Mouse (Mus musculus) neural tube, embryonic 14.5 days (tissue): ENCODE data around the gene Slc30a2. TPM values are rescaled to one million over a fixed set of nuclear protein-coding genes. Genes with fewer than 3 reads are reported as not detected.
"Not testable (repeated sequence)": the region's sequence is repeated elsewhere in the genome, so short reads cannot be mapped to it uniquely, and the experiment has no call there.

ENCODE experiments used
- ATAC-seq: fragments of 200-750 bp; cut with Nextera tagmentation; 2 replicates; pipeline ENCODE4 v1.8.0; 2017; ENCODE audit warnings: low read depth, mild to moderate bottlenecking, moderate TSS enrichment, moderate library complexity
- H3K27ac ChIP-seq: fragments of 300-500 bp; sonication (generic); 2 replicates; pipeline ENCODE4 v1.5.1; 2014; ENCODE audit warnings: low read depth, mild to moderate bottlenecking, control low read depth, low read length, moderate library complexity, mixed read lengths
- H3K27me3 ChIP-seq: fragments of 300-500 bp; sonication (generic); 2 replicates; pipeline ENCODE4 v1.6.1; 2014; ENCODE audit warnings: low read length; ENCODE audit not compliant: control insufficient read depth, insufficient read depth
- H3K36me3 ChIP-seq: fragments of 300-500 bp; sonication (generic); 2 replicates; pipeline ENCODE4 v1.6.1; 2014; ENCODE audit warnings: low read length, mixed read lengths; ENCODE audit not compliant: control insufficient read depth, insufficient read depth
- H3K4me1 ChIP-seq: fragments of 300-500 bp; sonication (generic); 2 replicates; pipeline ENCODE4 v1.6.1; 2014; ENCODE audit warnings: low read length; ENCODE audit not compliant: control insufficient read depth, insufficient read depth
- H3K4me2 ChIP-seq: fragments of 300-500 bp; sonication (generic); 2 replicates; pipeline ENCODE4 v1.6.1; 2014; ENCODE audit warnings: mild to moderate bottlenecking, low read depth, low read length, control low read depth
- H3K4me3 ChIP-seq: fragments of 300-500 bp; sonication (generic); 2 replicates; pipeline ENCODE4 v1.5.1; 2014; ENCODE audit warnings: low read depth, low read length, control low read depth, mixed read lengths
- H3K9ac ChIP-seq: fragments of 300-500 bp; sonication (generic); replicated peaks from 2 replicates; pipeline ENCODE4 v1.6.1; 2014; ENCODE audit warnings: low read depth, mild to moderate bottlenecking, control low read depth, low read length, mixed read lengths
- H3K9me3 ChIP-seq: fragments of 300-500 bp; sonication (generic); 2 replicates; pipeline ENCODE4 v1.6.1; 2016; ENCODE audit warnings: low read length; ENCODE audit not compliant: control insufficient read depth
- WGBS: fragments of 180-500 bp; shearing (Covaris S2); extraction: QIAGEN DNeasy Blood & Tissue Kit; methylation state at CpG from one replicate; pipeline ENCODE4 v1.1.7; 2014; 5-methylcytosine and 5-hydroxymethylcytosine counted together
- polyA plus RNA-seq: library from polyadenylated mRNA; unstranded; fragments of >200 nt; fragmentation: Nextera tagmentation; extraction: Ambion mirVana; gene quantifications from 2 replicates; pipeline ENCODE4 v1.2.1, GENCODE M21; 2014

The Slc30a2 gene
- polyA plus RNA-seq, result 0.10 and 0.16 TPM in 2 replicates

- Histone ChIP-seq H3K27me3 (peaks cover 17% of the 10 kb centered on the region), H3K9ac (no peak within 1 kb of the TSS), H3K4me1 (0 out of 2 replicates have a peak, but pooled peaks cover 3% of the 10 kb centered on the region), H3K27ac (no peak within 1 kb of the TSS), H3K4me2 (0 out of 2 replicates have a peak within 1 kb of the TSS, but pooled peaks have one; percentile 1), H3K4me3 (peak within 1 kb of the TSS; percentile 0; the same call in 1 of the 2 replicates), H3K36me3 (no peaks in the 10 kb centered on the region), H3K9me3 (no peaks in the 10 kb centered on the region)
- 2% methylated on average over 58 of the region's 61 CpGs for WGBS
- no peak for ATAC-seq
Observed at GRCm38 (mm10) chr4:134343071-134344031, at the start of gene Slc30a2. Slc30a2 (plus strand) TSS chr4:134343181.

- ATAC-seq, result no peak
- H3K9ac ChIP-seq, result no peak overlapping the region
- no peaks in the 10 kb centered on the region for H3K27me3 ChIP-seq
- H3K27ac ChIP-seq, result no peak overlapping the region
- no peak overlapping the region for H3K4me2 ChIP-seq
- H3K9me3 ChIP-seq, result no peaks in the 10 kb centered on the region
- 66% methylated on average over 9 of the region's 9 CpGs for WGBS
- H3K36me3 ChIP-seq, result no peaks in the 10 kb centered on the region
- no peak overlapping the region for H3K4me3 ChIP-seq
- H3K4me1 ChIP-seq, result peaks cover 3% of the 10 kb centered on the region; the same call in 1 of the 2 replicates
Observed at GRCm38 (mm10) chr4:134293692-134294163, 49.3 kb upstream of the Slc30a2 start.

- 83% methylated on average over 4 of the region's 4 CpGs for WGBS
- H3K4me2 ChIP-seq, ATAC-seq, H3K9ac ChIP-seq, H3K9me3 ChIP-seq, H3K36me3 ChIP-seq, H3K4me3 ChIP-seq, H3K27ac ChIP-seq, H3K4me1 ChIP-seq, H3K27me3 ChIP-seq: not testable (repeated sequence)
Observed at GRCm38 (mm10) chr4:134296096-134296495, 46.9 kb upstream of the Slc30a2 start.

DNA sequence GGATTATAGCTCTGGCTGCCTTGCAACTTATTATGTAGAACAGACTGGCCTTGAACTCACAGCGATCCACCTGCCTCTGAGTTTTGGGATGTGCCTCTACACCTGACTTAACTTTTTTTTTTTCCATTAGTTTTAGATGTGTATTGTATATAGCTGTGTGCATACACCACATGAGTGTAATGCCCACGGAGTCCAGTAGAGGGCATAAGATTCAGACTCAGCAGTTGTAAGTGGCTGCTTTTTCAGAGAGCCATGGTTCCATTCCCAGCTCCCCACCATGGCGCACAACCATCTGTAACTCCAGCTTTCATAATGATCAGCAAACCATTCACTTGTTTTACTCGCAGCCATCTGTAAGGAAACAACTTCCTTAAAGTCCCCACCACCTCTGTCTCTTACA is 46.5 kb upstream of the Slc30a2 start:
- H3K9ac ChIP-seq, result no peak overlapping the region
- H3K9me3 ChIP-seq, result no peaks in the 10 kb centered on the region
- H3K4me3 ChIP-seq, result no peak overlapping the region
- H3K27ac ChIP-seq, result no peak overlapping the region
- H3K36me3 ChIP-seq, result no peaks in the 10 kb centered on the region
- no peak for ATAC-seq
- no peaks in the 10 kb centered on the region for H3K4me1 ChIP-seq
- H3K4me2 ChIP-seq, result no peak overlapping the region
- no peaks in the 10 kb centered on the region for H3K27me3 ChIP-seq
- WGBS, result 85% methylated on average over 4 of the region's 4 CpGs

DNA sequence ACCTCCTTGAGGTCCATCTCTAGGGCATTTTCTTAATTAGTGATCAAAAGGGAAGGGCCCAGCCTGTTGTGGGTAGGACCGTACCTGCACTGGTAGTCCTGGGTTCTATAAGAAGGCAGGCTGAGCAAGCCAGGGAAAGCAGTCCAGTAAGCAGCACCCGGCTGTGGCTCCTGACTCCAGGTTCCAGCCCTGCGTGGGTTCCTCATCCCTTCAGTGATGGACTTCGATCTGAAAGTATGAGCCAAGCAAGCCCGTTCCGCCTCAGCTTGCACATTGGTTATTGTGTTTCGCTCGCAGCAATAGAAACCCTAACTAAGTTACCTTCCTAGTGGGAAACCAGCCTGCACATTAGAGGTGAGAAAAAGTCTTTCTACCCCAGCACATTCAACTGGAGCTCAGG is 45.6 kb upstream of the Slc30a2 start:
- Histone ChIP-seq H3K27me3 (no peaks in the 10 kb centered on the region), H3K9ac (no peak overlapping the region), H3K36me3 (no peaks in the 10 kb centered on the region), H3K4me3 (no peak overlapping the region), H3K27ac (no peak overlapping the region), H3K9me3 (no peaks in the 10 kb centered on the region), H3K4me2 (no peak overlapping the region), H3K4me1 (no peaks in the 10 kb centered on the region)
- 83% methylated on average over 8 of the region's 8 CpGs for WGBS
- ATAC-seq, result no peak

DNA sequence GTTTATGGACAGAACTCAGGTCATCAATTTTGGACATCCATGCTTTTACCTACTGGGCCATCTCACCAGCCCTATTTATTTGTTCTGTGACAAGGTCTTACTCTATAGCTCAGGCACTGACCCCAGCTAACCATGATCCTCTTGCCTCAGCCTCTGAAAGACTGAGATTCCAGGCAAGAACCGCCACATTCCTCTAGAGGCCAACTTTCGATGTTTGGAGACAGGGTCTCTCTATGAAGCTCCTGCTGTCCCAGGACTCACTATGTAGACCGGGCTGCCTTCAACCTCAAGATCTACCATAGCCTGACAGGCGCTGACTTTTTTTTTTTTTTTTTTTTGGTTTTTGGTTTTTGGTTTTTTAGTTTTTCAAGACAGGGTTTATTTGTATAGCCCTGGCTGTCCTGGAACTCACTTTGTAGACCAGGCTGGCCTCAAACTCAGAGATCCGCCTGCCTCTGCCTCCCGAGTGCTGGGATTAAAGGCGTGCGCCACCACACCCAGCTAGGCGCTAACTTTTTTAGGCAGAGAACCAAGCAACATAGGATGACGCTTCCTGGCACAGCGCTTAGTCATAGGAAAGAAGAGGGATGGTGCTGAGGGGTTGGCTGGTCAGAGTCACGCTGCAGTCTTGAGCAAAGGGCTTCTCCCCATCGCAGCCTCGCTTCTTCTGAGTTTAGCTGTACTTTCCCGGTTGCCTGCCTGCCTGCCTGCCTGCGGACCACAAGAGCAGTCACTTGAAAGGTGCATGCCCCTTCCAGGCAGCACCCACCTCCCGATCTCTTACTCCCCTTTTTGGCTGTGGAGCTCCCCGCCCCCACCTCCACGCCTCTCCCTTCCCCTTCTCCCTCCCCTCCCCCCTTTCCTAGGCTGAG is 44.1 kb upstream of the Slc30a2 start:
- ATAC-seq, result no peak
- H3K36me3 ChIP-seq, result no peaks in the 10 kb centered on the region
- 77% methylated on average over 19 of the region's 19 CpGs for WGBS
- H3K27me3 ChIP-seq, result no peaks in the 10 kb centered on the region
- H3K9me3 ChIP-seq, result no peaks in the 10 kb centered on the region
- no peak overlapping the region for H3K27ac ChIP-seq
- no peak overlapping the region for H3K4me3 ChIP-seq
- no peak overlapping the region for H3K9ac ChIP-seq
- no peaks in the 10 kb centered on the region for H3K4me1 ChIP-seq
- H3K4me2 ChIP-seq, result no peak overlapping the region

- no peaks in the 10 kb centered on the region for H3K9me3 ChIP-seq
- H3K36me3 ChIP-seq, result no peaks in the 10 kb centered on the region
- H3K4me2 ChIP-seq, result no peak overlapping the region
- no peak overlapping the region for H3K9ac ChIP-seq
- no peaks in the 10 kb centered on the region for H3K4me1 ChIP-seq
- H3K27me3 ChIP-seq, result no peaks in the 10 kb centered on the region
- no peak overlapping the region for H3K4me3 ChIP-seq
- H3K27ac ChIP-seq, result no peak overlapping the region
- ATAC-seq, result no peak
- 65% methylated on average over 4 of the region's 4 CpGs for WGBS
Observed at GRCm38 (mm10) chr4:134299498-134299810, 43.5 kb upstream of the Slc30a2 start.

DNA sequence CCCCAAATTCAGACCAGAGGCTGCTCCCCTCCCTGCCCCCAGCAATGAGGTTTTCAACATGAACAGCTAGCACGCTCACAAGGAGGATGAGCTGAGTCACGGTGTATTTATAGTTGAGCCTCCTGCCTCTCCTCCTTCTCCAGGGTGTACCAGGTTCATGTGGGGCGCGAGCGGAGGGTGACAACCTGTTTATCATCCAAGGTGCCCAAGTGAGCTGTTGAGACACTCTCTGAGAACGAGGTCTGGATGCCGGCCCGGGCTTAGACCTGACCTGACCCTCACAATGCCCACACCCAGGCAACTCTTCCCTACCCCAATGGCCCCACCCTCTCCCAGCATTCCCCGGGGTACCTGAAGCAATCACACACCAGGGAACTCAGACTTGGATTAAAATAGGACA is 42.7 kb upstream of the Slc30a2 start:
- Histone ChIP-seq H3K27me3 (no peaks in the 10 kb centered on the region), H3K9ac (no peak overlapping the region), H3K9me3 (no peaks in the 10 kb centered on the region), H3K27ac (no peak overlapping the region), H3K4me2 (no peak overlapping the region), H3K4me1 (no peaks in the 10 kb centered on the region), H3K4me3 (no peak overlapping the region), H3K36me3 (no peaks in the 10 kb centered on the region)
- no peak for ATAC-seq
- WGBS, result 81% methylated on average over 9 of the region's 9 CpGs
